Mouse (Mus musculus): ENCODE data around the gene Olfr1449. TPM values are rescaled to one million over a fixed set of nuclear protein-coding genes. Genes with fewer than 3 reads are reported as not detected.
"Not testable (repeated sequence)": the region's sequence is repeated elsewhere in the genome, so short reads cannot be mapped to it uniquely, and the experiment has no call there.

Gene Olfr1449
- not detected in 2 replicates for polyA plus RNA-seq (2015; fragmentation: Nextera tagmentation; extraction: Ambion mirVana)

DNA sequence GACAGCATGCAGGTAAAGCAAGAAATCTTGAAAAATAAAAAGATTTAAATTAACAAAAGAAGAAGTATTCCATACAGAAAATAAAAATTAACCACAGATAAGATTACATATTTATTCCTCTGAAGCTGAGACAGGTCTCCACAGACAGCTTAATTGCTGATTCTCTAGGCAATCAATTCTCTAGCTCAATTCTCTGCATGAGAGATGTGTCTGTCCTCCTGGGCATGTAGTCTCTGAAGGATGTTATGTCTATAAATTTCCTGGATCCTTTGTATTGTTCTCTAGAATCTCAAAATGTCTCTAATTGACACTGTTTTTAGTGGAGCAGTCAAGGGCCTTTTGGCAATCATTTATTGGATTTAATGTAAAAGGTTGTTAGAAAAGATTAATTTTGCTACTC, at the start of gene Olfr1449:
Gene Olfr1449, plus strand, starts transcription at position 301 of the 400 bp plus-strand sequence.
- no peak for ATAC-seq (ENCODE audit: low read depth)

DNA sequence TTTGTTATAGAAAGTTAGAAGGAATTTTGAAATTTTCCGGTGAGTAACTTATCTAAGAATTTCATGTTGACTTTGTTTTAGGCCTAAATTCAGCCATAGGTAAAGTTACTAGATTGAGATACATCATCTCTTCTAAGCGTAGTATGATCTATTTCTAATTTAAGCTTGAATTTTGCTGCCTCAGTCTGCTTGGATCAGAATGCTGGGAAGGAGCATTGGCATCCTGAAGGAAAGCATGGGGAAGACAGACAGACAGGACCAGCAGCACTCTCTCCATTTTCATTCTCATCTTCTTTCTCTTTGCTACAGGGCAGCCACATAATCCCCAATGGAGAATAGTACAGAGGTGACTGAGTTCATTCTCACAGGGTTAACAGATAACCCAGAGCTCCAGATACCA, 47.1 kb upstream of the Olfr1449 start, which contains the start of gene Olfr1445:
Gene Olfr1445, plus strand, starts transcription at position 301 of the 400 bp plus-strand sequence.
- no peaks in the 10 kb centered on the region; the same call in 1 of the 2 replicates for H3K9me3 ChIP-seq
- no peak within 1 kb of the TSS for H3K9ac ChIP-seq
- ATAC-seq (ENCODE audit: low read depth): no peak
- H3K27ac ChIP-seq (replicated peaks): no peak within 1 kb of the TSS
- no peaks in the 10 kb centered on the region for H3K27me3 ChIP-seq
- no peak within 1 kb of the TSS for H3K4me2 ChIP-seq
- no peaks in the 10 kb centered on the region for H3K4me1 ChIP-seq (replicated peaks)
- no peaks in the 10 kb centered on the region for H3K36me3 ChIP-seq
- no peak within 1 kb of the TSS for H3K4me3 ChIP-seq
- 82% methylated on average over 2 of the region's 2 CpGs for WGBS

More for the DNA sequence above, at the start of gene Olfr1449:
- H3K4me3 ChIP-seq: no peak within 1 kb of the TSS
- no peaks in the 10 kb centered on the region for H3K27me3 ChIP-seq
- H3K9ac ChIP-seq: no peak within 1 kb of the TSS
- no peak within 1 kb of the TSS for H3K4me2 ChIP-seq
- H3K27ac ChIP-seq (replicated peaks): no peak within 1 kb of the TSS
- H3K4me1 ChIP-seq (replicated peaks): no peaks in the 10 kb centered on the region
- H3K9me3 ChIP-seq: 0 out of 2 replicates have a peak, but pooled peaks cover 7% of the 10 kb centered on the region
- no peaks in the 10 kb centered on the region for H3K36me3 ChIP-seq

DNA sequence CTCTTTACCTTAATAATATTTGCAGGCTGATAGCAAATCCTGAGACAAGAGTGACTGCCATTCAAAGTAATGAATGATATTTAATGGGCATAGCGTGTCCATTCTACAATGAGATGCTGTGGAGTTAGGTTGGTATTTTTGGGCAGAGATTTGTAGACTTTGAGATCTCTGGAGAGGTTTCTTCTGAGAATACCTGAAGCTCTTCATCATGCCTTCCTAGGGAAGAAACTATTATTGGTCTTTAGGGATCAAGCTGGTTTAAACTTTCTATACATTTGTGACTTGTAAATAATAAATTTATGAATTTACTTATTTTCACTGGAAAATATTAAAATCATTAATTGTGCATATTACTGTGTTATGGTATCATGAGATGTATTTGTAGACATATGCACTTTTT, 37.2 kb upstream of the Olfr1449 start, which contains the start of gene Olfr1446:
Gene Olfr1446, minus strand, starts transcription at position 101 of the 400 bp plus-strand sequence.
- no peak within 1 kb of the TSS for H3K9ac ChIP-seq
- no peak within 1 kb of the TSS for H3K27ac ChIP-seq (replicated peaks)
- H3K27me3 ChIP-seq: no peaks in the 10 kb centered on the region
- H3K4me2 ChIP-seq: no peak within 1 kb of the TSS
- ATAC-seq (ENCODE audit: low read depth): no peak
- no peak within 1 kb of the TSS for H3K4me3 ChIP-seq
- H3K36me3 ChIP-seq: no peaks in the 10 kb centered on the region
- no peaks in the 10 kb centered on the region for H3K9me3 ChIP-seq
- 87% methylated on average over 1 of the region's 1 CpGs for WGBS
- no peaks in the 10 kb centered on the region for H3K4me1 ChIP-seq (replicated peaks)

DNA sequence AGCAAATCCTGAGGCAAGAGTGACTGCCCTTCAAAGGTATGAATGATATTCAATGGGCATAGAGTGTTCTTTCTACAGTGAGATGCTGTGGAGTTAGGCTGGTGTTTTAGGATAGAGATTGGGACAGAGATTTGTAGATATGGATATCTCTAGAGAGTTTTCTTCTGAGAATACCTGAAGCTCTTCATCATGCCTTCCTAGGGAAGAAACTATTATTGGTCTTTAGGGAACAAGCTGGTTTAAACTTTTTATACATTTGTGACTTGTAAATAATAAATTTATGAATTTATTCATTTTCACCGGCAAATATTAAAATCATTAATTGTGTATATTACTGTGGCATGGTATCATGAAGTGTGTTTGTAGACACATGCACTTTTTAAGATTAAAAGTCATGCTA, 27.0 kb upstream of the Olfr1449 start, which contains the start of gene Olfr1447:
Gene Olfr1447, minus strand, starts transcription at position 101 of the 400 bp plus-strand sequence.
- no peak for ATAC-seq (ENCODE audit: low read depth)
- no peaks in the 10 kb centered on the region; the same call in 1 of the 2 replicates for H3K9me3 ChIP-seq
- 98% methylated on average over 1 of the region's 1 CpGs for WGBS
- no peaks in the 10 kb centered on the region for H3K4me1 ChIP-seq (replicated peaks)
- no peak within 1 kb of the TSS for H3K27ac ChIP-seq (replicated peaks)
- no peak within 1 kb of the TSS for H3K9ac ChIP-seq
- H3K36me3 ChIP-seq: no peaks in the 10 kb centered on the region
- H3K27me3 ChIP-seq: no peaks in the 10 kb centered on the region
- H3K4me2 ChIP-seq: no peak within 1 kb of the TSS
- H3K4me3 ChIP-seq: no peak within 1 kb of the TSS

DNA sequence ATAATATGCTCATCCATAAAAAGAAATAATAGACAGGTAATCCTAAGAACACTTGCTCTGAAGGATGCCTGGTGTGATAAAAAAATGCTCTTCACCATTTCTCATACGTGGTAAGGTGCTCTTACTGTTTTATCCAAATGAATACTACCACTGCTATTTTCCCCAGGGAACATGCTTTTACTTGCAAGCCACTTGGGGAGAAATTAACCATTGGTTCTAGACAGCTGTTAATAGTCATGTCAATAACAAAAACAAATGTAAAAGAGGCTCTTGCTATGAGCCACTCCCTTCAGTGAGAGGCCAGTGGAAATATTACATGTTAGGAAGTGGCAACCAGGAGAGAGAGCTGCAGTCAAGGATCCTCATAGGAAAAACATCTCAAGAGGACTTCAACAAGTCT, 6.3 kb upstream of the Olfr1449 start, which contains the start of gene Olfr1448:
Gene Olfr1448, minus strand, starts transcription at position 101 of the 400 bp plus-strand sequence.
- Histone ChIP-seq H3K4me1 (replicated peaks) (no peaks in the 10 kb centered on the region), H3K36me3 (no peaks in the 10 kb centered on the region), H3K4me3 (no peak within 1 kb of the TSS), H3K4me2 (no peak within 1 kb of the TSS), H3K9ac (no peak within 1 kb of the TSS), H3K27ac (replicated peaks) (no peak within 1 kb of the TSS), H3K27me3 (no peaks in the 10 kb centered on the region), H3K9me3 (0 out of 2 replicates have a peak, but pooled peaks cover 5% of the 10 kb centered on the region)
- ATAC-seq (ENCODE audit: low read depth): no peak
- WGBS: 83% methylated on average over 1 of the region's 1 CpGs

DNA sequence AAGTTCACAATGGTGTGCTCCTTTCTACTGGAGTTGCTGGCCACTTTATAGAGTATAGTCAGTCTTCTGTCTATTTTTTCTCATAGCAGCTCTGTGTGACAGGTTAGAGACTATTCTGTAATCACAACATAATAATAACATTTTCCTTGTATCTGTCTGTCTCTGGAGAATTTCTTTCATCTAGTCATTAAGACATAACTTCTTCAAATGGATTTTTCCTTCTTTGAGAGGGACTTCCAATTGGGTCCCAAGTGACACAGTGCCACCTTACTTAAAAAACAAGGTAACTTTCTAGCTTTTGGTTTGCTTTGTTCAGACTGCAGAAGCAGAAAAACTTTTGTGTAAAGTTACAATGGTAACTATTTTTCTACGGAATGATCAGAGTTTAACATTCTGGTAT, 19.3 kb downstream of the Olfr1449 start, which contains the start of gene Olfr1450:
Gene Olfr1450, plus strand, starts transcription at position 301 of the 400 bp plus-strand sequence.
- no peak within 1 kb of the TSS for H3K4me3 ChIP-seq
- H3K9ac ChIP-seq: no peak within 1 kb of the TSS
- no peaks in the 10 kb centered on the region for H3K27me3 ChIP-seq
- no peaks in the 10 kb centered on the region for H3K4me1 ChIP-seq (replicated peaks)
- H3K27ac ChIP-seq (replicated peaks): no peak within 1 kb of the TSS
- 0 out of 2 replicates have a peak, but pooled peaks cover 17% of the 10 kb centered on the region for H3K9me3 ChIP-seq
- 95% methylated on average over 1 of the region's 1 CpGs for WGBS
- no peak for ATAC-seq (ENCODE audit: low read depth)
- no peaks in the 10 kb centered on the region for H3K36me3 ChIP-seq
- H3K4me2 ChIP-seq: no peak within 1 kb of the TSS

DNA sequence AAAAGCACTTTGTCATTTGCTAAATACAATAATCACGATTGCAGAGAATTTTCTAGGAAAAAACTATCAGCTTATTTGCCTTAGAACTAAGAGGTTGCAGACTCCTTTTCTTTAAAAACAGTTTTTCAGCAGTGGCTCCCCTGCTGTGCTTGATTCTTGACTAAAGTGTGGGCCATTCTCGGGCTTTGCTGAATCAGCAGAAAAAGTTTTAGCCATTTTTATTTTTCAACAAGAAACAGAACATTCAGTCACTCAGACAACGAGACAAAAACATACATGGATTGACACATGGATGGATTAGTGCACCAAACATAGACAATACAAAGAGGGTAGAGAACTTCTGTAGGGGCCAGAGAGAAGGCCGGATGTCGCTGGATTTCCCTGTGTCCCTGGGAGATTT, 39.4 kb downstream of the Olfr1449 start:
- whole genome bisulfite sequencing: 87% methylated on average over 5 of the region's 5 CpGs
- H3K27ac ChIP-seq (replicated peaks); H3K27me3 ChIP-seq; H3K4me3 ChIP-seq; H3K4me2 ChIP-seq; H3K4me1 ChIP-seq (replicated peaks); H3K9ac ChIP-seq; ATAC-seq (ENCODE audit: low read depth); H3K36me3 ChIP-seq: not testable (repeated sequence)
- H3K9me3 ChIP-seq: peaks cover 28% of the 10 kb centered on the region

Other genes starting within 250 kb of the Olfr1449 start
- gene Keg1, start 235.1 kb upstream of the Olfr1449 start, polyA plus RNA-seq (2015; fragmentation: Nextera tagmentation; extraction: Ambion mirVana): not detected in 2 replicates
- gene Cntf, start 165.2 kb upstream of the Olfr1449 start, polyA plus RNA-seq (2015; fragmentation: Nextera tagmentation; extraction: Ambion mirVana): 0.87 and 1.2 TPM in 2 replicates
- 14.8 and 15.4 TPM in 2 replicates for gene Zfp91, start 134.7 kb upstream of the Olfr1449 start, polyA plus RNA-seq (2015; fragmentation: Nextera tagmentation; extraction: Ambion mirVana)
- 1.2 and 1.9 TPM in 2 replicates for gene Lpxn, start 134.6 kb upstream of the Olfr1449 start, polyA plus RNA-seq (2015; fragmentation: Nextera tagmentation; extraction: Ambion mirVana)
- not detected in 2 replicates for gene Gm5244, start 84.2 kb upstream of the Olfr1449 start, polyA plus RNA-seq (2015; fragmentation: Nextera tagmentation; extraction: Ambion mirVana)
- gene Olfr1444, start 73.6 kb upstream of the Olfr1449 start, polyA plus RNA-seq (2015; fragmentation: Nextera tagmentation; extraction: Ambion mirVana): not detected in 2 replicates
- gene Olfr1445, start 47.0 kb upstream of the Olfr1449 start, polyA plus RNA-seq (2015; fragmentation: Nextera tagmentation; extraction: Ambion mirVana): not detected in 2 replicates
- not detected in 2 replicates for gene Olfr1446, start 37.3 kb upstream of the Olfr1449 start, polyA plus RNA-seq (2015; fragmentation: Nextera tagmentation; extraction: Ambion mirVana)
- not detected in 2 replicates for gene Olfr1447, start 27.1 kb upstream of the Olfr1449 start, polyA plus RNA-seq (2015; fragmentation: Nextera tagmentation; extraction: Ambion mirVana)
- gene Olfr1448, start 6.4 kb upstream of the Olfr1449 start, polyA plus RNA-seq (2015; fragmentation: Nextera tagmentation; extraction: Ambion mirVana): not detected in 2 replicates
- not detected in 2 replicates for gene Olfr1450, start 19.4 kb downstream of the Olfr1449 start, polyA plus RNA-seq (2015; fragmentation: Nextera tagmentation; extraction: Ambion mirVana)
- not detected in 2 replicates for gene Olfr1451, start 64.2 kb downstream of the Olfr1449 start, polyA plus RNA-seq (2015; fragmentation: Nextera tagmentation; extraction: Ambion mirVana)
- not detected in 2 replicates for gene Olfr1453, start 97.5 kb downstream of the Olfr1449 start, polyA plus RNA-seq (2015; fragmentation: Nextera tagmentation; extraction: Ambion mirVana)
- gene Olfr1454, start 129.8 kb downstream of the Olfr1449 start, polyA plus RNA-seq (2015; fragmentation: Nextera tagmentation; extraction: Ambion mirVana): not detected in 2 replicates
- not detected in 2 replicates for gene Olfr1457, start 167.1 kb downstream of the Olfr1449 start, polyA plus RNA-seq (2015; fragmentation: Nextera tagmentation; extraction: Ambion mirVana)
- gene Olfr1458, start 175.9 kb downstream of the Olfr1449 start, polyA plus RNA-seq (2015; fragmentation: Nextera tagmentation; extraction: Ambion mirVana): not detected in 2 replicates
- gene Olfr1459, start 218.7 kb downstream of the Olfr1449 start, polyA plus RNA-seq (2015; fragmentation: Nextera tagmentation; extraction: Ambion mirVana): not detected in 2 replicates
- gene Olfr1461, start 232.2 kb downstream of the Olfr1449 start, polyA plus RNA-seq (2015; fragmentation: Nextera tagmentation; extraction: Ambion mirVana): not detected in 2 replicates